Mouse (Mus musculus) embryonic facial prominence, embryonic 11.5 days (tissue): ENCODE measurements at regions not wholly inside any gene's neighbourhood (a gene's known extent, or its start where the extent isn't known, plus 50 kb on each side); places are given as distances from the start of the nearest gene placed in this dataset.

Experiments used
- ATAC-seq: fragments of 200-750 bp; cut with Nextera tagmentation; replicated peaks from 2 replicates; pipeline ENCODE4 v1.8.0; 2017; ENCODE audit warnings: low read depth; ENCODE audit not compliant: insufficient number of reproducible peaks, low FRiP score, low TSS enrichment
- DNase-seq: peaks from one replicate; pipeline ENCODE4 v3.0.0-alpha.2; 2015; ENCODE audit warnings: low spot score
- H3K27ac ChIP-seq: fragments of 300-500 bp; sonication (generic); replicated peaks from 2 replicates; pipeline ENCODE4 v1.5.1; 2014; ENCODE audit warnings: mild to moderate bottlenecking, low read depth, low read length, control low read depth
- H3K27me3 ChIP-seq: fragments of 300-500 bp; sonication (generic); 2 replicates; pipeline ENCODE4 v1.6.1; 2014; ENCODE audit warnings: mild to moderate bottlenecking, low read length, moderate library complexity, mixed read lengths; ENCODE audit not compliant: control insufficient read depth, insufficient read depth
- H3K36me3 ChIP-seq: fragments of 300-500 bp; sonication (generic); replicated peaks from 2 replicates; pipeline ENCODE4 v1.6.1; 2014; ENCODE audit warnings: low read depth, mild to moderate bottlenecking, low read length, moderate library complexity, mixed read lengths; ENCODE audit not compliant: control insufficient read depth, insufficient read depth
- H3K4me1 ChIP-seq: fragments of 300-500 bp; sonication (generic); 2 replicates; pipeline ENCODE4 v1.6.1; 2014; ENCODE audit warnings: low read length, mixed read lengths; ENCODE audit not compliant: control insufficient read depth, insufficient read depth
- H3K4me2 ChIP-seq: fragments of 300-500 bp; sonication (generic); 2 replicates; pipeline ENCODE4 v1.6.1; 2014; ENCODE audit warnings: low read depth, mild to moderate bottlenecking, control low read depth, low read length, moderate library complexity
- H3K4me3 ChIP-seq: fragments of 300-500 bp; sonication (generic); 2 replicates; pipeline ENCODE4 v1.5.1; 2014; ENCODE audit warnings: low read depth, low read length, control low read depth
- H3K9ac ChIP-seq: fragments of 300-500 bp; sonication (generic); replicated peaks from 2 replicates; pipeline ENCODE4 v1.6.1; 2014; ENCODE audit warnings: mild to moderate bottlenecking, control low read depth, low read length
- H3K9me3 ChIP-seq: fragments of 300-500 bp; sonication (generic); replicated peaks from 2 replicates; pipeline ENCODE4 v1.6.1; 2016; ENCODE audit warnings: mild to moderate bottlenecking, low read length, inconsistent platforms, mixed read lengths; ENCODE audit not compliant: control insufficient read depth
- WGBS: fragments of 180-500 bp; shearing (Covaris S2); extraction: QIAGEN DNeasy Blood & Tissue Kit; methylation state at CpG from one replicate; pipeline ENCODE4 v1.1.7; 2014; 5-methylcytosine and 5-hydroxymethylcytosine counted together

DNA sequence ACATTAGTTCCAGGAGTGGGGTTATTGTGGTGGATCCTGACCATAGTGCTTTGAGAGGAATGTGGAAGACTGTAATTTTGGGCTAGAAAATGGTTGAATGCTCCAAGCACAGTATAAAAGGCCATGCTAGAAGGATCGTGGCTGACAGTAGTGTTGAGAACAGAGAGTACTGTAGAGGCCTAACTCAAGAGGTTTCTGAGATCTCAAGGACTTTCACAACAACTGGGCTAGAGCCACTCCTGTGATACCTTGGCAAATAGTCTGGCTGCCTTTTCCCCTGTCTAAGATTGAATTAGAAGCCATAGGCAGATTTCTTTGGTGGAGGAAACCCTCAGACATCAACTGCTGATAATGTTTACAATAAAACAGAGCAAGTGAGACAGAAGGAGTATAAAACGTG lies 67.1 kb upstream of the Armc2 start:
- Histone ChIP-seq H3K9me3 (no peaks in the 10 kb centered on the region), H3K36me3 (no peaks in the 10 kb centered on the region), H3K27ac (no peak overlapping the region), H3K4me2 (no peak overlapping the region), H3K4me3 (no peak overlapping the region), H3K9ac (no peak overlapping the region), H3K4me1 (no peaks in the 10 kb centered on the region), H3K27me3 (no peaks in the 10 kb centered on the region)
- DNase-seq = no peak
- no peak for ATAC-seq
- WGBS = 79% methylated on average over 2 of the region's 2 CpGs

DNA sequence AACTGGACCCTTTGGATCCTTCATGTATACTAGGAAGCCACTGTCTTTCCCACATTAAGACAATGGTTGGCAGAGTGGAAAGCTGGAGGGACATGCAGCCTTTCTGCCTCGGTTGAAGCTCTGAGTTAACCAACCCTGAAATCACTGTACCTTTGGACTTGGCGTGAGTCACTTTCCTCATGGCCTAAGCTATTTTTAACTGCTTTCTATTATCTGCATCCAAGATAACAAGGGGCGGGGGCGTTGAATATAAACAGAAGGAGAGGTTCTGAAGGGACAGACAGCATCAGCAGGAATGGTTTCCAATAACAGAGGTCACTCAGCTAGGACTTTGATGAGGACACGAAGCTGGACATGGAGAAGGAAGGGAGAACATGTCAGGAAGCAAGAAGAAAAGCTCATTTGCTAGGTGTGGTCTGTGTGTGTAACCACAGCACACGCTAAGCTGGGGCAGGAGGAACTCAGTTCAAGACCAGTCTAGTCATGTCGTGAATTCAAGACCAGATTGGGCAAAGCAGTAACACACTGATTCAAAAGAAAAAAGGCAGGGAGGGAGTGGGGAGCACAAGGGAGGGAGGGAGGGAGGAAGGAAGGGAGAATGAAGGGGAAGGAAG lies 64.1 kb upstream of the Armc2 start:
- WGBS = 74% methylated on average over 7 of the region's 7 CpGs
- no peaks in the 10 kb centered on the region for H3K36me3 ChIP-seq
- H3K4me1 ChIP-seq = no peaks in the 10 kb centered on the region
- no peaks in the 10 kb centered on the region for H3K27me3 ChIP-seq
- H3K4me3 ChIP-seq = no peak overlapping the region
- H3K4me2 ChIP-seq = no peak overlapping the region
- no peaks in the 10 kb centered on the region for H3K9me3 ChIP-seq
- no peak for ATAC-seq
- H3K9ac ChIP-seq = no peak overlapping the region
- no peak overlapping the region for H3K27ac ChIP-seq
- no peak for DNase-seq

DNA sequence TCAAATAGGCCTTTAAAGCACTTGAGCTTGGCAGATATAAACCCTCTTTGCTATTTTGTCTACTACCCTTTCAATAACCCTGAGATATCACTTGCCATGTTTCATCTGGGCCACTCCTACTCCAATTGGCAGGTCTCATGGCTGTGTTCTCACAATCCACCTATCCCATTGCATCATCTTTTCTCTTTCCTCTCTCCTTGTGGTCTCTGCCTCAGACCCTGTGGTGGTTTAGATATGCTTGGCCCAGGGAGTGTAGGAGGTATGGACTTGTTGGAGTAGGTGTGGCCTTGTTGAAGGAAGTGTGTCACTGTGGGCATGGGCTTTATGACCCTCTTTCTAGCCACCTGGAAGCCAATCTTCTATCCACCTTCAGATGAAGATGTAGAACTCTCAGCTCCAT lies 61.5 kb upstream of the Armc2 start:
- ATAC-seq = no peak
- Histone ChIP-seq H3K4me1 (no peaks in the 10 kb centered on the region), H3K36me3 (no peaks in the 10 kb centered on the region), H3K4me3 (no peak overlapping the region), H3K4me2 (no peak overlapping the region), H3K9me3 (no peaks in the 10 kb centered on the region), H3K9ac (no peak overlapping the region), H3K27me3 (no peaks in the 10 kb centered on the region), H3K27ac (no peak overlapping the region)
- DNase-seq = no peak

DNA sequence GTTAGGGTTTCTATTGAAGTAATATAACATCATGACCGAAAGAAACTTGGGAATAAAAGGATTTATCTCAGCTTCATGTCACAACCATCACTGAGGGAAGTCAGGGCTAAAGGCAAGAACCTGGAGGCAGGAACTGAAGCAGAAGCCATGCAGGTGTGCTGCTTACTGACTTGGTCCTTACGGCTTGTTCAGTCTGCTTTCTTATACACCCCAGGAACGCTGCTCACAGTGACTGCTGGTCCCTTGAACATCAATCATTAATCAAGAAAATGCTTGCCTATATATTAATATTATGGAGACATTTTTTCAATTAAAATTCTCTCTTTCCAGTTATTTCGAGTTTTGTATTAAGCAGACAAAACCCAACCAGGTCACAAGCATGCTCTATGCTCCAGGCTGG lies 58.5 kb upstream of the Armc2 start:
- Histone ChIP-seq H3K4me1 (no peaks in the 10 kb centered on the region), H3K36me3 (no peaks in the 10 kb centered on the region), H3K4me2 (no peak overlapping the region), H3K27me3 (no peaks in the 10 kb centered on the region), H3K9ac (no peak overlapping the region), H3K27ac (no peak overlapping the region), H3K4me3 (no peak overlapping the region), H3K9me3 (no peaks in the 10 kb centered on the region)
- DNase-seq (no peak), ATAC-seq (no peak)
- 84% methylated on average over 4 of the region's 4 CpGs for WGBS

DNA sequence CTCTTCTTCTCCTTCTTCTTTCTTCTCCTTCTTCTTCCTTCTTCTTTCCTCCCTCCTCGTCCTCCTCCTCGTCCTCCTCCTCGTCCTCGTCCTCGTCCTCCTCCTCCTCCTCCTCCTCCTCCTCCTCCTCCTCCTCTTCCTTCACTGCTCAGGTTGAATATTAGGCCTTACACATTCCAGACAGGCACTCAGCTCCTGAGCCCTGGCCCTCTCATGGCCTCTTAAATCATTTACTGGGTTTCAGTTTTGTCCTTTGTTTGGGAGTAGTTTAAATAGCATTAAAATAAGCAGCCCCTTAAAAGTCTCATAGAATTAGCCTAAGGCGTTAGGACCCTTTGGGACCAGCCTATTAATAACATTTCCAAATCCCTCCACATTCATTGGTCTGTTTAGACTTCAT lies 57.3 kb upstream of the Armc2 start:
- Histone ChIP-seq H3K9ac (no peak overlapping the region), H3K27me3 (no peaks in the 10 kb centered on the region), H3K4me1 (no peaks in the 10 kb centered on the region), H3K36me3 (no peaks in the 10 kb centered on the region), H3K9me3 (no peaks in the 10 kb centered on the region), H3K27ac (no peak overlapping the region), H3K4me3 (no peak overlapping the region), H3K4me2 (no peak overlapping the region)
- 82% methylated on average over 5 of the region's 6 CpGs for WGBS
- ATAC-seq (no peak), DNase-seq (no peak)

DNA sequence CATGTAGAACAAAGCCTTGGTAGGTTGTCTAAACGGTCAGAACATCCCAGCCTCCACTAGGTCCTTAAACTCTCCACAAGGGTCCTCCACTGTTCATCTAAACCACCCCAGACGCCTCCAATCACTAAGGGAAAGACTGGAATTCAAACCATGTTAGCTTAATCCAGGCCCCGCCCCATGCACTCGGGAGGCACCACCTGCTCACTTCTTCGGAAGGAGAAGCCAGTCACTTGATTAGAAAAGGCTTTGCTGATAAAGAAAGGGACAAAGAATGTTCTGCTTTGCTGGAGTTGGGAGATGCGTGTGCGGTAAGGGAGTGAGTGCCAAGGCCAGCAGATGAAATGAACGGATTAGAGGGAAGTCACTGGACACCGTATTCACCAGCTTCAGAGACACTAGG lies 54.5 kb upstream of the Armc2 start:
- Histone ChIP-seq H3K4me3 (no peak overlapping the region), H3K4me2 (no peak overlapping the region), H3K27ac (no peak overlapping the region), H3K9me3 (no peaks in the 10 kb centered on the region), H3K36me3 (no peaks in the 10 kb centered on the region), H3K9ac (0 out of 2 replicates have a peak overlapping the region, but pooled peaks have one; percentile 9), H3K4me1 (no peaks in the 10 kb centered on the region), H3K27me3 (no peaks in the 10 kb centered on the region)
- peak; percentile 55 for DNase-seq
- 33% methylated on average over 9 of the region's 9 CpGs for WGBS
- ATAC-seq = no peak

DNA sequence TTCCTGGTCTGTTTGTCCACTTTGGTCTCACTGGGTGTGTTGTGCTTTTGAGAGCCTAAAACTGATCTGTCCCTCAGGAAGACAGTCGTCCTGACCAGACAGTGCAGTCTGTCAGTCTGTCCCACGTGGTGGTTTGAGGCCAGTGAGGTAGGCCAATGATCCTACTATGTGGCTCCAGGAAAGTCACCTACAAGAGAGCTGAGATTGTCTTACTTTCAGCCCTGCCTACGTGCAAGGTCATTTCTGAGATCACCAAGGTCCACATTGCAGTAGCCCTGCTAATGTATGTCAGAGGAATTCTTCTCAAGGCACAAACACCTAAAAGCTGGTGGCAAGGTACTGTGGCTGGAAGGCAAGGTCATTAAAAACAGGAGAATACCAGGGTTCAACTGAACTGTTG lies 53.9 kb upstream of the Armc2 start:
- H3K9me3 ChIP-seq = no peaks in the 10 kb centered on the region
- H3K4me2 ChIP-seq = no peak overlapping the region
- no peak overlapping the region for H3K27ac ChIP-seq
- H3K9ac ChIP-seq = no peak overlapping the region
- no peak overlapping the region for H3K4me3 ChIP-seq
- ATAC-seq (no peak), DNase-seq (no peak)
- 30% methylated on average over 3 of the region's 3 CpGs for WGBS
- no peaks in the 10 kb centered on the region for H3K4me1 ChIP-seq
- H3K27me3 ChIP-seq = no peaks in the 10 kb centered on the region
- no peaks in the 10 kb centered on the region for H3K36me3 ChIP-seq

DNA sequence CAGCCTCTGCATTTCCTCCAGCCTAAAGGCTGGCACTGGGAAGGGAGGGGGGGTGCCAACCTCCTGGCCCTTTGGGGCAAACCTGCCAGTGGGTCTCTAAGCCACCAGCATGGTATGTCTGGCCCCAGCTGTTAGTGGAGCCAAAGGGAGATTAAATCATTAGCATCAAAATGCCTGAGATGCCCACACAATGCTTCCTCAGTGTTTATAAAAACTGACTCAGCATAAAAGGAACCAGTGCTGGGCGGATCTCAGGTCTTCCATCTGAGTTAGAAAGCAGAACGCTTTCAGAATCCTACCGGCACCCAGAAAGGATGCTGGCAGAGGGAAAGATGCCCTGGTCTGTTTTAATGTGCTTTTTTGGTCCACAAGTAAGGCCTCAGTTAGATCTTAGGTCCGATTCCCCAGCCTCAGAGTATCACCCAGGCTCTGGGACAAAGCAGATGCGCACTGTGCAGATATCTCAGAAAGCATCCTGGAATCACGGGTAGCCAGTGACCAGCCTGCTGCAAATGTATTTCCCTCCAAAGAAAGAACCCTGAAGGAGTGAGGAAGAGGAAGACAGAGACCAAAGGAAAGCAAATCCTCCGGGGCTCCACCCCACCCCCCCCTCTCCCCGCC lies 53.3 kb upstream of the Armc2 start:
- no peak overlapping the region for H3K27ac ChIP-seq
- 25% methylated on average over 8 of the region's 8 CpGs for WGBS
- peak; percentile 38 for DNase-seq

More for the DNA sequence above, 53.3 kb upstream of the Armc2 start:
- no peak overlapping the region; the same call in 1 of the 2 replicates for H3K9ac ChIP-seq
- H3K4me3 ChIP-seq = no peak overlapping the region
- H3K9me3 ChIP-seq = no peaks in the 10 kb centered on the region
- H3K27me3 ChIP-seq = no peaks in the 10 kb centered on the region
- H3K4me1 ChIP-seq = no peaks in the 10 kb centered on the region
- no peak overlapping the region for H3K4me2 ChIP-seq
- no peak for ATAC-seq
- no peaks in the 10 kb centered on the region for H3K36me3 ChIP-seq
